Mouse (Mus musculus): ENCODE measurements at regions not wholly inside any gene's neighbourhood (a gene's known extent, or its start where the extent isn't known, plus 50 kb on each side); places are given as distances from the start of the nearest gene placed in this dataset.
A peak's percentile ranks its signal among the peaks of the same experiment; 100 is the strongest.

DNA sequence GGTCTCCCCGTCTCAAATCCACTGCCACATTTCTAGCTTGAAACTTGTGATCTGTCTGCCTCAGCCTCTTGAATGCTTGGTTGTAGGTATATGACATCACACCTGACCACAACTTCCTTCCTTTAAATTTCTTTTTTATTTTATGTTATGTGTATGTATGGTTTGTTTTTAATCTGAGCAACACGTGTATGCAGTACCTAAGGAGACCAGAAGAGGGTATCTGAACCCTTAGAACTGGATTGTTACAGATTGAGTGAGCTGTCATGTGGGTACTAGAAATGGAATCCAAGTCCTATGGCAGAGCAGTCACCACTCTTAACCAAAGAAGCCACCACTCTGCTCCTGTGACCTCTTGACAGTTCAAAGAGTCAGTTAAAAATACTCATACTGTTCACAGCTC lies 240.0 kb upstream of the Got2 start:
- no peaks in the 10 kb centered on the region for H3K4me1 ChIP-seq (ENCODE audit: control insufficient read depth in 2 of 2, insufficient read depth in 2 of 2, low read length in 2 of 2)
- no peak overlapping the region for H3K4me2 ChIP-seq (ENCODE audit: low read length)
- ATAC-seq (ENCODE audit: insufficient number of reproducible peaks, insufficient read depth, low FRiP score, low read depth): no peak

DNA sequence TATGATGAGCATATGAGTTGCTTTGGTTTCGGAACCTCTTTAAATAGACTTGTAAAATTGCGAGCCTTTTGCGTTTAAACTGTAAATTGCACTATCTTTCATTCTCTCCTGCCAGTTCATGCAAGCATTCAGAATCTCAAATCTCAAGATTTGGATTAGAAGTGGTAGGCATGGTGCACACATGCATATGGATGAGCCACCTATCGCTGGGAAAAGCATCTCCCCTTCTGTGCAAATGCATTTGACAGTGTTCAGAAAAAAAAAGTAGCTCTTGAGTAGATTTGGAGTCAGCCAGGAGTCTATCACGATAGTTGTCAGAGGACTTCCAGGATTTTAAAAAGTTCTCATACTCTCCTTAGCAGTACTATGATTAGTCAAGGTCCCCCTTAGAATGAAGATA lies 212.5 kb upstream of the Got2 start:
- WGBS: 82% methylated on average over 5 of the region's 5 CpGs
- no peak for ATAC-seq (ENCODE audit: insufficient number of reproducible peaks, insufficient read depth, low FRiP score, low read depth)
- no peaks in the 10 kb centered on the region for H3K27me3 ChIP-seq (ENCODE audit: control insufficient read depth, insufficient read depth, low read length)

More for the DNA sequence above, 240.0 kb upstream of the Got2 start:
- H3K9ac ChIP-seq (ENCODE audit: low read length): no peak overlapping the region
- no peaks in the 10 kb centered on the region for H3K36me3 ChIP-seq (ENCODE audit: control insufficient read depth, insufficient read depth, low read length)
- no peaks in the 10 kb centered on the region for H3K27me3 ChIP-seq (ENCODE audit: control insufficient read depth, insufficient read depth, low read length)
- WGBS: 77% methylated on average over 2 of the region's 2 CpGs
- H3K27ac ChIP-seq (replicated peaks in 1 of 2; ENCODE audit: control insufficient read depth in 1 of 2, insufficient read depth in 1 of 2, low read depth in 2 of 2, low read length in 2 of 2): no peak overlapping the region
- no peaks in the 10 kb centered on the region for H3K9me3 ChIP-seq (ENCODE audit: control insufficient read depth, low read length)
- H3K4me3 ChIP-seq (ENCODE audit: control insufficient read depth in 1 of 2, insufficient read depth in 1 of 2, low read depth in 1 of 2, low read length in 2 of 2): no peak overlapping the region

DNA sequence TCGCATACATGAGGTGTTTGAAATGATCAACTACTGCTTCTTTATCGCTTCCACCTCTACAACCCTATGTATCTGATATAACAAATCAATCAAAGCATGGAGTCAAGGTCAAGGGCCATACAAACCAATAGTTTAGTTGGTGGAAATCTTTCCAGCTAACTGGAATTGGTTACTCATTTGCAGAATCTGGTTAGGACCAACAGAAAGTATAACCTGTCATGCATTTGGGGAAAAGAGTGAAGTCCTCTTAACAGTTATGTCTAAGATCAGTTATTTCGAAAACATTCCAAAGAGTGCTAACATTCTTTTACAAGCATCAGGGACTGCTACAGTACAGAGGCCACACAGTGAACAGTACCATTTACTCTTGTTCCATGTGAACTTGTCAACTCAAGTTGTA lies 204.6 kb upstream of the Got2 start:
- 78% methylated on average over 3 of the region's 3 CpGs for WGBS
- Histone ChIP-seq H3K9me3 (ENCODE audit: control insufficient read depth, low read length) (no peaks in the 10 kb centered on the region), H3K27ac (replicated peaks in 1 of 2; ENCODE audit: control insufficient read depth in 1 of 2, insufficient read depth in 1 of 2, low read depth in 2 of 2, low read length in 2 of 2) (no peak overlapping the region), H3K9ac (ENCODE audit: low read length) (no peak overlapping the region), H3K27me3 (ENCODE audit: control insufficient read depth, insufficient read depth, low read length) (no peaks in the 10 kb centered on the region), H3K4me3 (ENCODE audit: control insufficient read depth in 1 of 2, insufficient read depth in 1 of 2, low read depth in 1 of 2, low read length in 2 of 2) (no peak overlapping the region), H3K4me1 (ENCODE audit: control insufficient read depth in 2 of 2, insufficient read depth in 2 of 2, low read length in 2 of 2) (no peaks in the 10 kb centered on the region), H3K4me2 (ENCODE audit: low read length) (no peak overlapping the region), H3K36me3 (ENCODE audit: control insufficient read depth, insufficient read depth, low read length) (no peaks in the 10 kb centered on the region)
- ATAC-seq (ENCODE audit: insufficient number of reproducible peaks, insufficient read depth, low FRiP score, low read depth): no peak

More for the DNA sequence above, 212.5 kb upstream of the Got2 start:
- Histone ChIP-seq H3K9me3 (ENCODE audit: control insufficient read depth, low read length) (no peaks in the 10 kb centered on the region), H3K4me1 (ENCODE audit: control insufficient read depth in 2 of 2, insufficient read depth in 2 of 2, low read length in 2 of 2) (no peaks in the 10 kb centered on the region), H3K4me3 (ENCODE audit: control insufficient read depth in 1 of 2, insufficient read depth in 1 of 2, low read depth in 1 of 2, low read length in 2 of 2) (no peak overlapping the region), H3K9ac (ENCODE audit: low read length) (no peak overlapping the region), H3K4me2 (ENCODE audit: low read length) (no peak overlapping the region), H3K27ac (replicated peaks in 1 of 2; ENCODE audit: control insufficient read depth in 1 of 2, insufficient read depth in 1 of 2, low read depth in 2 of 2, low read length in 2 of 2) (no peak overlapping the region), H3K36me3 (ENCODE audit: control insufficient read depth, insufficient read depth, low read length) (no peaks in the 10 kb centered on the region)

DNA sequence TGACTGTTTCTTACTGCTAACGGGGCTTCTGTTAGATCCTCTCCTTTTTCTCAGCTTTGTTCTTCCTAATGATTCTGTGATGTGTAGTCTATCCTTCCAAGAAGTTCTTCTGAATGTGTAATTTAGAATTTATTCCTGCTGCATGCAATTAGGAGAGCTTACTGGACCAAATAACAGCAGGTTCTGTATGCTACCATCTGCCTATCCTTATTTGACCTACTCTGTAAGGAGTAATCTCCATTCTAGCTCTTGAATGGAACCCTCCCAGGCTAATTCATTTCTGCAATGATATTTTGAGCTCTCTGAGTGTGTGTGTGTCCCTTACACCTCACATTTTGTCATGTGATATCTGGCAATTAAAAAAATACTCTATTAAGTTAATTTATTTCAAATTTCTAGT lies 201.9 kb upstream of the Got2 start:
- Histone ChIP-seq H3K27ac (replicated peaks in 1 of 2; ENCODE audit: control insufficient read depth in 1 of 2, insufficient read depth in 1 of 2, low read depth in 2 of 2, low read length in 2 of 2) (no peak overlapping the region), H3K4me1 (ENCODE audit: control insufficient read depth in 2 of 2, insufficient read depth in 2 of 2, low read length in 2 of 2) (no peaks in the 10 kb centered on the region), H3K4me2 (ENCODE audit: low read length) (no peak overlapping the region), H3K9me3 (ENCODE audit: control insufficient read depth, low read length) (no peaks in the 10 kb centered on the region), H3K27me3 (ENCODE audit: control insufficient read depth, insufficient read depth, low read length) (no peaks in the 10 kb centered on the region), H3K36me3 (ENCODE audit: control insufficient read depth, insufficient read depth, low read length) (no peaks in the 10 kb centered on the region), H3K9ac (ENCODE audit: low read length) (no peak overlapping the region), H3K4me3 (ENCODE audit: control insufficient read depth in 1 of 2, insufficient read depth in 1 of 2, low read depth in 1 of 2, low read length in 2 of 2) (no peak overlapping the region)
- no peak for ATAC-seq (ENCODE audit: insufficient number of reproducible peaks, insufficient read depth, low FRiP score, low read depth)
- 69% methylated on average over 1 of the region's 1 CpGs for WGBS

DNA sequence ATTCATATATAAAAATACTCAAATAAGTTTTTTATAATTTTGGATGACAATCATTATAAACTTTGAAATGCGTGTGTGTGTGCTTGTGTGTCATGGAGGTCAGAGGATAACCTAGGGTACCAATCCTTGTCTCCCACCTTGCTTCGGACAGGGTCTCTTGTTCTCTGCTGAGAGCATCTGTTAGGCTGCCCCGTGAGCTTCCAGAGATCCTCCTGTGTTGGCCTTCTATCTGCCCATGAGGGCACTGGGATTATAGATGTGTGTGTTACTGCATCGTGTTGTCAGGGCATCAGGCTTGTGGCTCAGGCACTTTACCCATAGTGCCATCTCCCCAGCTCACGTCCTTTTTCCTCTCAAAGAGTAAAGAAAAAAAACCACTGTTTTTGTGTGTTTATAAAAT lies 180.0 kb upstream of the Got2 start:
- no peaks in the 10 kb centered on the region for H3K9me3 ChIP-seq (ENCODE audit: control insufficient read depth, low read length)
- 74% methylated on average over 5 of the region's 5 CpGs for WGBS
- no peaks in the 10 kb centered on the region for H3K4me1 ChIP-seq (ENCODE audit: control insufficient read depth in 2 of 2, insufficient read depth in 2 of 2, low read length in 2 of 2)
- ATAC-seq (ENCODE audit: insufficient number of reproducible peaks, insufficient read depth, low FRiP score, low read depth): no peak
- H3K27me3 ChIP-seq (ENCODE audit: control insufficient read depth, insufficient read depth, low read length): no peaks in the 10 kb centered on the region
- H3K9ac ChIP-seq (ENCODE audit: low read length): no peak overlapping the region
- no peak overlapping the region for H3K4me2 ChIP-seq (ENCODE audit: low read length)
- no peak overlapping the region for H3K27ac ChIP-seq (replicated peaks in 1 of 2; ENCODE audit: control insufficient read depth in 1 of 2, insufficient read depth in 1 of 2, low read depth in 2 of 2, low read length in 2 of 2)
- H3K4me3 ChIP-seq (ENCODE audit: control insufficient read depth in 1 of 2, insufficient read depth in 1 of 2, low read depth in 1 of 2, low read length in 2 of 2): no peak overlapping the region
- no peaks in the 10 kb centered on the region for H3K36me3 ChIP-seq (ENCODE audit: control insufficient read depth, insufficient read depth, low read length)

DNA sequence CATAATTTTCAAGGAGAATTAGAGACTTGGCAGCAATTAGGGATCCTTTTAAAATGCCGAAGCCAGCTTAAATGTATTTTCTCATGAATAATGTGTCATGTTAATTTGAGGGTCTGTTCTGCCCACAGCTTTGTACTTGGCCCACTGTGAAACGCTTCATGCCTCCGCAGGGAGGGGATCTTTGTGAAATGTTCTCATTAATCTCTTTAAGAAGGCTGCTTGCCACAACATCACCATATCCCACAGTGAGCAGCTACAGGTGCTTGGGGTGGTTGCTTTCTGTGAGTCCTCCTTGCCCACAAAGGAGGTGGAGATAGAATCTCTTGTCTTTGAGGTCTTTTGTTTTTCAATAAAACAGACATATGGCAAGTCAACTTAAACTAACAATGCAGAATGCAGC lies 159.3 kb upstream of the Got2 start:
- Histone ChIP-seq H3K4me1 (ENCODE audit: control insufficient read depth in 2 of 2, insufficient read depth in 2 of 2, low read length in 2 of 2) (no peaks in the 10 kb centered on the region), H3K9ac (ENCODE audit: low read length) (no peak overlapping the region), H3K4me3 (ENCODE audit: control insufficient read depth in 1 of 2, insufficient read depth in 1 of 2, low read depth in 1 of 2, low read length in 2 of 2) (no peak overlapping the region), H3K4me2 (ENCODE audit: low read length) (no peak overlapping the region), H3K9me3 (ENCODE audit: control insufficient read depth, low read length) (no peaks in the 10 kb centered on the region), H3K27ac (replicated peaks in 1 of 2; ENCODE audit: control insufficient read depth in 1 of 2, insufficient read depth in 1 of 2, low read depth in 2 of 2, low read length in 2 of 2) (no peak overlapping the region), H3K36me3 (ENCODE audit: control insufficient read depth, insufficient read depth, low read length) (no peaks in the 10 kb centered on the region), H3K27me3 (ENCODE audit: control insufficient read depth, insufficient read depth, low read length) (no peaks in the 10 kb centered on the region)
- 76% methylated on average over 3 of the region's 3 CpGs for WGBS
- ATAC-seq (ENCODE audit: insufficient number of reproducible peaks, insufficient read depth, low FRiP score, low read depth): no peak

DNA sequence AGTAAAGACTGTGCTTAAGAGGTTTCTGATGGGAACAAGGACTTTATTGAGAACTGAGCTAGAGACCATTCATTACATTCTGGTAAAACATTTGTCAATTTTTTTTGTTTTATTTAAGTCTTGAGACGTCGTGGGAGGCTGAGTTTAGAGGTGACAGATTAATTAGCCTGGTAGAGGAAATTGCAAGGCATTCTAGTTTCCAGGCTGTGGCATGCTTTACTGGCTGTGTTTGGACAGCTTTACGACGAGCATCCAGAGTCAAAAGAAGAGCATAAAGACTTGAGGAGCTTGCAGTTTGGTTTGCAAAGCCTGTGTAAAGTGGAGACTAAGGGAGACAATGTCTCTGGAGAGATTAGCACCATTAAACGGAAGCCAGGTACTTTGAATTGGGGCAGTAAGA lies 154.0 kb upstream of the Got2 start:
- Histone ChIP-seq H3K9ac (ENCODE audit: low read length) (no peak overlapping the region), H3K4me1 (ENCODE audit: control insufficient read depth in 2 of 2, insufficient read depth in 2 of 2, low read length in 2 of 2) (no peaks in the 10 kb centered on the region), H3K27me3 (ENCODE audit: control insufficient read depth, insufficient read depth, low read length) (no peaks in the 10 kb centered on the region), H3K4me3 (ENCODE audit: control insufficient read depth in 1 of 2, insufficient read depth in 1 of 2, low read depth in 1 of 2, low read length in 2 of 2) (no peak overlapping the region), H3K27ac (replicated peaks in 1 of 2; ENCODE audit: control insufficient read depth in 1 of 2, insufficient read depth in 1 of 2, low read depth in 2 of 2, low read length in 2 of 2) (no peak overlapping the region), H3K4me2 (ENCODE audit: low read length) (no peak overlapping the region), H3K36me3 (ENCODE audit: control insufficient read depth, insufficient read depth, low read length) (no peaks in the 10 kb centered on the region), H3K9me3 (ENCODE audit: control insufficient read depth, low read length) (no peaks in the 10 kb centered on the region)
- no peak for ATAC-seq (ENCODE audit: insufficient number of reproducible peaks, insufficient read depth, low FRiP score, low read depth)
- WGBS: 64% methylated on average over 5 of the region's 5 CpGs

DNA sequence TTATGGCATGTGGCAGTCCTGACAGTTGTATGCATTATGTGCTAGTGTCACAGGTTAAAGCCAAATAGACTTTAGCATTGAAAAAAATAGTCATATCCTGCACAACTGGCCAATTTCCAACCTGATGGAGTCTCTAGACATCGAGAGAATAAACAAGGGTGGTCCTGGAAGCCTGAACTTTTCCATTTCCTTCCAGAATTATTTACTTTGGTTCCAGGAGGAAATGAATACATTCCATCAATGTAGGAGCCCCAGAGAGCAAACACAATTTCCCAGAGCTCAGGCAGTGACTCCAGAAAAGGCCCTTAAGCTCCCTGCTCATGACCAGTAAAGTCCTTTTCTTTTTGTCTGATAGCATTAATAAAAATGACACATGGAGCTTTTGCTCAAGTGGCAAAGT lies 151.9 kb upstream of the Got2 start:
- 49% methylated on average over 1 of the region's 1 CpGs for WGBS
- H3K9ac ChIP-seq (ENCODE audit: low read length): no peak overlapping the region
- no peaks in the 10 kb centered on the region for H3K36me3 ChIP-seq (ENCODE audit: control insufficient read depth, insufficient read depth, low read length)
- no peaks in the 10 kb centered on the region for H3K4me1 ChIP-seq (ENCODE audit: control insufficient read depth in 2 of 2, insufficient read depth in 2 of 2, low read length in 2 of 2)
- H3K4me3 ChIP-seq (ENCODE audit: control insufficient read depth in 1 of 2, insufficient read depth in 1 of 2, low read depth in 1 of 2, low read length in 2 of 2): no peak overlapping the region
- no peaks in the 10 kb centered on the region for H3K9me3 ChIP-seq (ENCODE audit: control insufficient read depth, low read length)
- ATAC-seq (ENCODE audit: insufficient number of reproducible peaks, insufficient read depth, low FRiP score, low read depth): no peak
- no peak overlapping the region for H3K4me2 ChIP-seq (ENCODE audit: low read length)
- no peaks in the 10 kb centered on the region for H3K27me3 ChIP-seq (ENCODE audit: control insufficient read depth, insufficient read depth, low read length)
- peak overlapping the region in 1 of 2 experiments; percentile 57; a peak in 1 of 4 replicates for H3K27ac ChIP-seq (replicated peaks in 1 of 2; ENCODE audit: control insufficient read depth in 1 of 2, insufficient read depth in 1 of 2, low read depth in 2 of 2, low read length in 2 of 2)

Data from heart, embryonic 14.5 days (tissue).